Mouse (Mus musculus): Measurements from ENCODE around the gene Glrp1. TPM values are rescaled to one million over a fixed set of nuclear protein-coding genes. Genes with fewer than 3 reads are reported as not detected.

Gene Glrp1
- polyA plus RNA-seq, 1 experiment from 2014 or later: 0.21 TPM

- Histone ChIP-seq H3K27me3 (no peaks in the 10 kb centered on the region), H3K4me3 (no peak overlapping the region), H3K4me2 (no peak overlapping the region), H3K9me3 (replicated peaks) (no peaks in the 10 kb centered on the region), H3K27ac (0 out of 2 replicates have a peak overlapping the region, but pooled peaks have one; percentile 4), H3K9ac (no peak overlapping the region), H3K4me1 (replicated peaks) (peaks cover 12% of the 10 kb centered on the region; the same call in 1 of the 2 replicates), H3K36me3 (no peaks in the 10 kb centered on the region)
- peak; percentile 58; the same call in 1 of the 2 replicates for ATAC-seq (replicated peaks; ENCODE audit: insufficient number of reproducible peaks, insufficient read depth, low FRiP score, low read depth)
- 36% methylated on average over 7 of the region's 7 CpGs for whole genome bisulfite sequencing
These were observed 35.3 kb downstream of the Glrp1 start for GRCm38 (mm10) chr1:88474598-88474997.

- Histone ChIP-seq H3K9ac (no peak overlapping the region), H3K27ac (no peak overlapping the region), H3K36me3 (no peaks in the 10 kb centered on the region), H3K4me3 (no peak overlapping the region), H3K9me3 (replicated peaks) (no peaks in the 10 kb centered on the region), H3K4me2 (no peak overlapping the region), H3K4me1 (replicated peaks) (peaks cover 12% of the 10 kb centered on the region; the same call in 1 of the 2 replicates), H3K27me3 (no peaks in the 10 kb centered on the region)
- 73% methylated on average over 2 of the region's 2 CpGs for WGBS
- ATAC-seq (replicated peaks; ENCODE audit: insufficient number of reproducible peaks, insufficient read depth, low FRiP score, low read depth): no peak
These were observed 36.0 kb downstream of the Glrp1 start for GRCm38 (mm10) chr1:88473899-88474298.

- Histone ChIP-seq H3K4me2 (no peak overlapping the region), H3K4me3 (no peak overlapping the region), H3K9me3 (replicated peaks) (no peaks in the 10 kb centered on the region), H3K36me3 (no peaks in the 10 kb centered on the region), H3K9ac (no peak overlapping the region), H3K27me3 (no peaks in the 10 kb centered on the region), H3K4me1 (replicated peaks) (peaks cover 12% of the 10 kb centered on the region; the same call in 1 of the 2 replicates), H3K27ac (no peak overlapping the region)
- WGBS: 54% methylated on average over 6 of the region's 6 CpGs
- ATAC-seq (replicated peaks; ENCODE audit: insufficient number of reproducible peaks, insufficient read depth, low FRiP score, low read depth): no peak
These were observed 37.6 kb downstream of the Glrp1 start for GRCm38 (mm10) chr1:88472258-88472657.

- Histone ChIP-seq H3K4me3 (no peak overlapping the region), H3K27ac (no peak overlapping the region), H3K9me3 (replicated peaks) (no peaks in the 10 kb centered on the region), H3K4me2 (no peak overlapping the region), H3K36me3 (no peaks in the 10 kb centered on the region), H3K27me3 (no peaks in the 10 kb centered on the region), H3K4me1 (replicated peaks) (peaks cover 9% of the 10 kb centered on the region; the same call in 1 of the 2 replicates), H3K9ac (no peak overlapping the region)
- 85% methylated on average over 4 of the region's 4 CpGs for WGBS
- no peak for ATAC-seq (replicated peaks; ENCODE audit: insufficient number of reproducible peaks, insufficient read depth, low FRiP score, low read depth)
These were observed 40.1 kb downstream of the Glrp1 start for GRCm38 (mm10) chr1:88469746-88470145.

DNA sequence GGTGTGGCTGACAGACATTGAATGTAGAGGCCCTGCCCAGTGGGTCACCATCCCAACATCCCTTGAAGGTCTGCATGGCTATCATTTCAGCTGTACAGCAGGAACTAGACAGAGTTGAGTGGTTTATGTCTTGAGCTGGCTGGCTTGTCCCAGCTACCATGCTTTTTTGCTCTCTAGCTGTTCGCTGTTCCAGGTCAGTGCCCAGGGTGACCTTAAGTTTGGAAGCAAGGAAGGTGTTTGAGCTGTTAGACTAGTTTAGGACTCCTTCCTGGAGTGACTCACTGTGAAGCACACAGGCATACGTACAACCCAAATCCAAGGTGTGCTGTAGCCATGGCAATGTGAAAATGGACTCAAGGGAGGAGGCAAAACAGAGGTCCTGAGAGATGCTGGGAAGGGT, 41.5 kb downstream of the Glrp1 start:
- H3K27me3 ChIP-seq: no peaks in the 10 kb centered on the region
- ATAC-seq (replicated peaks; ENCODE audit: insufficient number of reproducible peaks, insufficient read depth, low FRiP score, low read depth): no peak
- H3K27ac ChIP-seq: no peak overlapping the region
- H3K4me2 ChIP-seq: no peak overlapping the region
- H3K36me3 ChIP-seq: no peaks in the 10 kb centered on the region
- 95% methylated on average over 2 of the region's 2 CpGs for WGBS
- H3K9ac ChIP-seq: no peak overlapping the region
- H3K4me1 ChIP-seq (replicated peaks): peaks cover 14% of the 10 kb centered on the region; the same call in 1 of the 2 replicates
- H3K4me3 ChIP-seq: no peak overlapping the region
- no peaks in the 10 kb centered on the region for H3K9me3 ChIP-seq (replicated peaks)

GRCm38 (mm10) chr1:88467866-88468265, 42.0 kb downstream of the Glrp1 start:
- 83% methylated on average over 5 of the region's 5 CpGs for WGBS
- no peaks in the 10 kb centered on the region for H3K9me3 ChIP-seq (replicated peaks)
- H3K36me3 ChIP-seq: no peaks in the 10 kb centered on the region
- H3K27ac ChIP-seq: no peak overlapping the region
- no peaks in the 10 kb centered on the region for H3K27me3 ChIP-seq
- no peak overlapping the region for H3K4me2 ChIP-seq
- no peak for ATAC-seq (replicated peaks; ENCODE audit: insufficient number of reproducible peaks, insufficient read depth, low FRiP score, low read depth)
- no peak overlapping the region for H3K4me3 ChIP-seq
- no peak overlapping the region for H3K9ac ChIP-seq
- H3K4me1 ChIP-seq (replicated peaks): peaks cover 18% of the 10 kb centered on the region; the same call in 1 of the 2 replicates

DNA sequence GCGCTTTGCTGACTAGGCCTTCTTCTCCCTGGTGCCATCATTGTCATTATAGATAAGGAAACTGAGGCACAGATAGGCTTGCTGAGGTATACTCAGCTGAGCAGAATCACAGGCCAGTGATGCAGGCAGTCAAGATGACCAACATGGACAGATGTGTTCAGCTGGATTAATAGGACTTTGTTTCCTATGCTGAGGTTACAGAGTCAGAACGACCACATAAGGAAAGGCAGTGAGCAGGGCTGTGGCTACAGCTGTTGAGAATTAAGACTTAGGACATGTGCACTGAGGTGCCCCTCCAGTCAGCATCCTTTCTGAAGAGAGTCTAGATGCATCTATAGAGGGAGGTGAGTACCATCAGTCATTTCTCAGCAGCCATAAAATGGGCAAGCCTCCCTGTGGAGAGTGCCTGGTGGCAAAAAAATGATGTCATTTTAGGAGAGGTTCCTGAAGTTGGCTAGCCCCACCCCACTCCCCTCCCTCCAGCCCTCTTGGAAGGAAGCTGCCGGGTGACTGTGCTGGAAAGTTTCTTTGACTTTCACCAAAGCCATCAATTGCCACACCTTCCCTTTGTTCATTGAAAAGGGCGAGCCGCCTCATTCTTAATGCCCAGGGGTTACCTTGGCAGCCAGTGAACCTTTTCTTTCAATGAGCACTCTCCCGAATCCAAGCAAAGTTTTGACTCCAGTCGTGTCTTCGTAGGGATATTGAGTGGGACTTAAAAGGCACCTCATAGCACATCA, 43.4 kb downstream of the Glrp1 start:
- WGBS: 77% methylated on average over 8 of the region's 8 CpGs
- no peaks in the 10 kb centered on the region for H3K27me3 ChIP-seq

DNA sequence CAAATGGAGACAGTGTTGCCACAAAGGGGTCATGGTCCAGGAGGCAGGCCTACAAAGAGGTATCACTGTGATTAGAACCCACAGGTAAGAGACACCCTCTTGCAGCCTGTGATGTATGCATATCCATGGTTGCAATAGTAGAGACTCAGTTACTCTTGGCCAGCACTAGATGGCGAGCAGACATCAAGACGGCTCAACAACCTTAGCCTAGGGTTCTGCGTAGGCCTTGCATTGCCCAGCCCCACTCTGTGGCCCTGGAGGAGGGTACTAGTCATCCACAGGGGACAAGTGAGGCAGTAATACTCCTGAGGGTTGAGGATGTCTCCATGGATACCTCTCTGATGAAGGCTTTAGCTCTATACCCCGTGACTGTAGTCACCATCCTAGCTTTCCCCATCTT, 44.1 kb downstream of the Glrp1 start:
- H3K36me3 ChIP-seq: no peaks in the 10 kb centered on the region

More for the DNA sequence above, 43.4 kb downstream of the Glrp1 start:
- Histone ChIP-seq H3K27ac (no peak overlapping the region), H3K4me2 (no peak overlapping the region), H3K9me3 (replicated peaks) (no peaks in the 10 kb centered on the region), H3K9ac (no peak overlapping the region), H3K4me3 (no peak overlapping the region), H3K36me3 (no peaks in the 10 kb centered on the region), H3K4me1 (replicated peaks) (peaks cover 22% of the 10 kb centered on the region; the same call in 1 of the 2 replicates)
- ATAC-seq (replicated peaks; ENCODE audit: insufficient number of reproducible peaks, insufficient read depth, low FRiP score, low read depth): no peak

DNA sequence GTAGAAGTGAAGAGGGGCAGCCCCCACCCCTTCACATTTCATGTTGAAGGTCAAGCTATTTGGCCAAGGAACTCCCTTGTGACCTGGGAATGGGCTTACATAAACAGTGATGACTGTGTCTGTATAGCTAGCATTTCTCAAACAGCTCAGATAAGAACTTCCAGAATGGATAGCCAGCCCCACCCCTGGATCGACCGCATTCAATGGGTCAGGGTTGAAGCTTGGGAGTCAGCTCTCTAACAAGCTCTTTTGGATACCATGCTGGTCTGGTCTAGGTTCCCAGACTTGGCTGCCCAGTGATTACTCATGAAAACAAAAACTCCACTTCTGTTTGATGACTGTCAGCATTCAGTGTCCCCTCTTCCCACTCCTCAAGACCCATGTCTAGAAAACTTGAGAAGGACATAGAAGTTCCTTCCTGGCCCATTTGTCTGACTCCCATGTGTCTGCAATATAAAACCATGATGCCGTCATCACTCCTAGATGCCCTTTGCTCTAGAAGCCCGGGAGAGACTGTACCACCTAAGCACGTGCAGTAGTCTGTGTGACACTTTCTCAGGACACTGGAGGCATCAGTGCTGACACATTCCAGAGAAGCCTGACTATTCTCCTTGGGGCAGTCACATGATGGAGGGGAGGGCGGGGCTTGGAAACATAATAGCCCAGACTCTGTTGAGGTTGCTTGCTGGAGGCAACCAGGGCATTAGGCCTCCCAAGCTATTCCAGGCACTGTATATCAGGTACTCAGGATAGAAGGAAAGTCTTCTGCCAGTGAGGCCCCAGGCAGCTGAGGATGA, 45.6 kb downstream of the Glrp1 start:
- WGBS: 60% methylated on average over 6 of the region's 6 CpGs
- H3K27ac ChIP-seq: no peak overlapping the region
- ATAC-seq (replicated peaks; ENCODE audit: insufficient number of reproducible peaks, insufficient read depth, low FRiP score, low read depth): no peak

More for the DNA sequence above, 44.1 kb downstream of the Glrp1 start:
- H3K4me1 ChIP-seq (replicated peaks): peaks cover 24% of the 10 kb centered on the region; the same call in 1 of the 2 replicates
- no peak for ATAC-seq (replicated peaks; ENCODE audit: insufficient number of reproducible peaks, insufficient read depth, low FRiP score, low read depth)
- no peak overlapping the region for H3K27ac ChIP-seq
- no peak overlapping the region for H3K4me2 ChIP-seq
- no peaks in the 10 kb centered on the region for H3K27me3 ChIP-seq
- 65% methylated on average over 4 of the region's 4 CpGs for WGBS
- H3K9me3 ChIP-seq (replicated peaks): no peaks in the 10 kb centered on the region
- no peak overlapping the region for H3K4me3 ChIP-seq
- no peak overlapping the region for H3K9ac ChIP-seq

GRCm38 (mm10) chr1:88463241-88463640, 46.6 kb downstream of the Glrp1 start:
- ATAC-seq (replicated peaks; ENCODE audit: insufficient number of reproducible peaks, insufficient read depth, low FRiP score, low read depth): no peak

More for the DNA sequence above, 45.6 kb downstream of the Glrp1 start:
- Histone ChIP-seq H3K9ac (no peak overlapping the region), H3K9me3 (replicated peaks) (no peaks in the 10 kb centered on the region), H3K4me3 (no peak overlapping the region), H3K4me1 (replicated peaks) (peaks cover 24% of the 10 kb centered on the region; the same call in 1 of the 2 replicates), H3K27me3 (no peaks in the 10 kb centered on the region), H3K36me3 (no peaks in the 10 kb centered on the region), H3K4me2 (no peak overlapping the region)

DNA sequence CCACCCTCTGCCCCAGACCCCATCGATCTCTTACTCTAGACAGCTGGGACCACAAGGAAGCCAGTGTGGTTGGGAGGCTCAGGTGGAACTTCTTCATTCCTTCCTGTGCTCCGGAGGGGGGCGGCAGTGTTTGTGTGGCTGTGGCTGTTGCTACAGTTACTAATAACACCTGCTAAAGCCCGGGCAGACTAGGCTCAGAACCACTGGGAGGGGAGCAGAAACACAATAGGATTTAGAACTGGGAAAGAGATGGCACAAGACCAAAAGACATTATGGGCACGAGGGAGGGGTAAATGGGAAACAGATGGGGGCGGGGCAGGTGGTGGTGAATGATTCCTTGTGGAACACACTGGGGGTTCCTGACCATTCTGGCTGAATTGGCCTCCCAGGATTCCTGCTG, 47.4 kb downstream of the Glrp1 start:
- Histone ChIP-seq H3K36me3 (no peaks in the 10 kb centered on the region), H3K9ac (no peak overlapping the region), H3K4me3 (no peak overlapping the region), H3K27ac (no peak overlapping the region), H3K4me2 (no peak overlapping the region), H3K27me3 (no peaks in the 10 kb centered on the region), H3K4me1 (replicated peaks) (peaks cover 24% of the 10 kb centered on the region; the same call in 1 of the 2 replicates), H3K9me3 (replicated peaks) (no peaks in the 10 kb centered on the region)
- WGBS: 44% methylated on average over 6 of the region's 6 CpGs
- ATAC-seq (replicated peaks; ENCODE audit: insufficient number of reproducible peaks, insufficient read depth, low FRiP score, low read depth): no peak

More at GRCm38 (mm10) chr1:88463241-88463640, 46.6 kb downstream of the Glrp1 start:
- no peaks in the 10 kb centered on the region for H3K36me3 ChIP-seq
- H3K9ac ChIP-seq: no peak overlapping the region
- H3K27ac ChIP-seq: no peak overlapping the region
- no peak overlapping the region for H3K4me3 ChIP-seq
- H3K27me3 ChIP-seq: no peaks in the 10 kb centered on the region
- H3K4me1 ChIP-seq (replicated peaks): peaks cover 24% of the 10 kb centered on the region; the same call in 1 of the 2 replicates
- no peaks in the 10 kb centered on the region for H3K9me3 ChIP-seq (replicated peaks)
- 78% methylated on average over 3 of the region's 3 CpGs for WGBS
- H3K4me2 ChIP-seq: no peak overlapping the region

Measured in heart, embryonic 15.5 days (tissue).